Mouse (Mus musculus): Measurements from ENCODE around the gene Ube2cbp. TPM values are rescaled to one million over a fixed set of nuclear protein-coding genes. Genes with fewer than 3 reads are reported as not detected.

Ube2cbp gene
- total and polyA plus RNA-seq, 3 experiments: 3.3 to 6.4 (median 5.5) TPM

DNA sequence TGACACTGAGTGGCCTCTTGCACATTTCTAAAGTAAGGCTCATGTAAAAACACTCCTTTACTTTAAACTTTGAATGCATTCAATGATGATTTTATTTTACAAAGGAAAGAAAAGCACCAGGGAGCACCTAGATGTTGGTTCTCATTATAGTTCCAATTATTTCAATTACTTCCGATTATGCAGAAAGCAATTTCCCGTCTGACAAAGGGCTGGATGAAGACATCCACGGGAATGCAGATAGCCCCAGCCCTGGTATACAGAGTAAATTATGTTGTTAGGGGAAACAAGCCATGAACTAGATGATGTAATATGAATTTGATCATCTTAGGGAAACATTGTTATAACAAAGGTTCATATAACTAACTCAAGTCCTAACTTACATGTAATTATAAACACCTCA is 113.3 kb downstream of the Ube2cbp start:
- no peaks in the 10 kb centered on the region for H3K36me3 ChIP-seq (replicated peaks in 1 of 2; ENCODE audit: control insufficient read depth in 1 of 2, insufficient read depth in 1 of 2, low read length in 1 of 2)
- TF ChIP-seq USF2 (conservative IDR thresholded peaks at IDR 0.05; ENCODE audit: low read depth, low read length) (no peak), RCOR1 (conservative IDR thresholded peaks at IDR 0.05; ENCODE audit: low read depth, low read length) (no peak), MAZ (IDR thresholded peaks at IDR 0.05; ENCODE audit: low read depth, low read length) (no peak)
- no peak for DNase-seq (ENCODE audit: extremely low read depth)
- in situ Hi-C loops (cut with MboI; ENCODE audit: low pct_ligation_motif_present, low pct_unique_long_range_greater_than_20kb, low sequenced_read_pairs) (no loop called here), dilution Hi-C loops (cut with MboI; ENCODE audit: extremely low pct_ligation_motif_present, extremely low pct_unique_long_range_greater_than_20kb, low sequenced_read_pairs) (no loop called here)
- H3K4me1 ChIP-seq (ENCODE audit: control insufficient read depth in 1 of 2, insufficient read depth in 2 of 2): no peaks in the 10 kb centered on the region
- no peaks in the 10 kb centered on the region for H3K9me3 ChIP-seq (replicated peaks; ENCODE audit: low read length)
- no peak overlapping the region for H3K4me3 ChIP-seq (replicated peaks in 1 of 3; ENCODE audit: low read depth in 2 of 3, low read length in 2 of 3, poor library complexity in 1 of 3)
- H3K79me2 ChIP-seq (replicated peaks; ENCODE audit: control insufficient read depth, extremely low read depth, insufficient read depth, poor library complexity, severe bottlenecking): no peaks in the 10 kb centered on the region
- H3K9ac ChIP-seq (ENCODE audit: insufficient read depth, low read depth): no peak overlapping the region
- H3K27ac ChIP-seq (ENCODE audit: insufficient read depth, low read depth): no peak overlapping the region
- no peaks in the 10 kb centered on the region for H3K27me3 ChIP-seq (replicated peaks)
- H3K4me2 ChIP-seq (ENCODE audit: insufficient read depth, low read depth, poor library complexity, severe bottlenecking): no peak overlapping the region

DNA sequence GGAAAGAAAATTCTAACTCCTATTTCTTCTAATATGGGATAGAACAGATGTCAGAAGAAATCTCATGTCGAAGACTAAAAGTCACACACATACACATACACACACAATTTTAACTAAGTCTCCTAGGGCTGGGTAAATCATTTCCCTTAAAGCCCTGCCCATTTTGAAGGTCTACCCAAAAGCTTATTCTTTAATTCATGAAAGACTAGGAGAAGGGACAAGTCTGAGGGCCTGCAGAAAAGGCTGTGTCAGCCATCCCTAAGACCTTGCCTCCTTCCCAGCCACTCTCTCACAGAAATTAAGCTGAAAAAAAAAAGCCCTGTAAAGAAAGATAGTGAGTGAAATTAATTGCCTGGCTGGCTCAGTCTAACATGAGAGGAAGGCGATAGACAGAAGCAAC is 128.0 kb downstream of the Ube2cbp start:
- in situ Hi-C loops (cut with MboI; ENCODE audit: low pct_ligation_motif_present, low pct_unique_long_range_greater_than_20kb, low sequenced_read_pairs): no loop called here
- TF ChIP-seq TCF12 (IDR thresholded peaks at IDR 0.05; ENCODE audit: low read depth, low read length): no peak
- no peak for TF ChIP-seq ZC3H11A (IDR thresholded peaks at IDR 0.05; ENCODE audit: low read depth, low read length)
- no peak for TF ChIP-seq POLR2AphosphoS2 (IDR thresholded peaks at IDR 0.05; ENCODE audit: low read depth, low read length)
- no peak for TF ChIP-seq MEF2A (IDR thresholded peaks at IDR 0.05; ENCODE audit: borderline replicate concordance, low read depth, low read length)
- TF ChIP-seq TBP (conservative IDR thresholded peaks at IDR 0.05; ENCODE audit: low read depth, low read length): no peak
- no peak for TF ChIP-seq BHLHE40 (IDR thresholded peaks at IDR 0.05; ENCODE audit: low read depth, low read length)
- no peak for TF ChIP-seq CTCF (conservative IDR thresholded peaks at IDR 0.05 in 1 of 2, IDR thresholded peaks at IDR 0.05 in 1 of 2; ENCODE audit: low read depth in 2 of 2, low read length in 2 of 2)
- dilution Hi-C loops (cut with MboI; ENCODE audit: extremely low pct_ligation_motif_present, extremely low pct_unique_long_range_greater_than_20kb, low sequenced_read_pairs): no loop called here

DNA sequence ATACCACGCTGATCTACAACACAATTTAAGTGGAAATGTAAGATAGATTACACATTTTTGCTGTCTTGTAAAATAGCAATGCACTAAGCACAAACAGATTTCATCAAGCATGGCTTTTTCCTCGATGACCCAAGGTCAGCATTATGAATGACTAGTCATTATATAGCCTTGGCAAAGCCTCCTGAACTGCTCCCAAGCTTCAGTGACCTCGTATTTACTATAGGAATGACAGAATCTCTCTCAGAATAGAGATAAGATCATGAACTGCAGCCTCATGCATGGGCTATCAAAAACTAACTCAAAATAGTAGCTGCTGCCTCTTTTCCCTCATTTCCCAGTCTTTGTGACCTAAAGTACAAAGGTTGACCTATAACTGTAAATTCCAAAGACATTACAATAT is 128.4 kb downstream of the Ube2cbp start:
- no peak for DNase-seq (ENCODE audit: extremely low read depth)
- TF ChIP-seq PAX5 (IDR thresholded peaks at IDR 0.05; ENCODE audit: low read length): no peak
- no peak for TF ChIP-seq CHD2 (IDR thresholded peaks at IDR 0.05; ENCODE audit: low read length)
- no peak for TF ChIP-seq MXI1 (IDR thresholded peaks at IDR 0.05; ENCODE audit: low read depth, low read length)
- no peak for TF ChIP-seq TBP (conservative IDR thresholded peaks at IDR 0.05; ENCODE audit: low read depth, low read length)
- TF ChIP-seq EP300 (IDR thresholded peaks at IDR 0.05; ENCODE audit: low read length): no peak
- no peak for TF ChIP-seq KAT2A (IDR thresholded peaks at IDR 0.05; ENCODE audit: insufficient replicate concordance, low read length)
- no peak for TF ChIP-seq TCF12 (IDR thresholded peaks at IDR 0.05; ENCODE audit: low read depth, low read length)
- TF ChIP-seq CTCF (conservative IDR thresholded peaks at IDR 0.05 in 1 of 2, IDR thresholded peaks at IDR 0.05 in 1 of 2; ENCODE audit: low read depth in 2 of 2, low read length in 2 of 2): no peak
- no peak for TF ChIP-seq MEF2A (IDR thresholded peaks at IDR 0.05; ENCODE audit: borderline replicate concordance, low read depth, low read length)
- TF ChIP-seq BHLHE40 (IDR thresholded peaks at IDR 0.05; ENCODE audit: low read depth, low read length): no peak
- TF ChIP-seq CHD1 (IDR thresholded peaks at IDR 0.05; ENCODE audit: low read depth, low read length): no peak

More for the DNA sequence above, 128.0 kb downstream of the Ube2cbp start:
- no peak overlapping the region for H3K27ac ChIP-seq (ENCODE audit: insufficient read depth, low read depth)
- H3K79me2 ChIP-seq (replicated peaks; ENCODE audit: control insufficient read depth, extremely low read depth, insufficient read depth, poor library complexity, severe bottlenecking): no peaks in the 10 kb centered on the region
- H3K4me1 ChIP-seq (ENCODE audit: control insufficient read depth in 1 of 2, insufficient read depth in 2 of 2): peaks cover 0 to 17% of the 10 kb centered on the region in 2 experiments; a peak in 2 of 4 replicates
- H3K9ac ChIP-seq (ENCODE audit: insufficient read depth, low read depth): no peak overlapping the region
- no peak for DNase-seq (ENCODE audit: extremely low read depth)
- peaks cover 3% of the 10 kb centered on the region for H3K9me3 ChIP-seq (replicated peaks; ENCODE audit: low read length)
- no peaks in the 10 kb centered on the region for H3K36me3 ChIP-seq (replicated peaks in 1 of 2; ENCODE audit: control insufficient read depth in 1 of 2, insufficient read depth in 1 of 2, low read length in 1 of 2)
- H3K27me3 ChIP-seq (replicated peaks): no peaks in the 10 kb centered on the region
- H3K4me2 ChIP-seq (ENCODE audit: insufficient read depth, low read depth, poor library complexity, severe bottlenecking): no peak overlapping the region
- H3K4me3 ChIP-seq (replicated peaks in 1 of 3; ENCODE audit: low read depth in 2 of 3, low read length in 2 of 3, poor library complexity in 1 of 3): no peak overlapping the region

More for the DNA sequence above, 128.4 kb downstream of the Ube2cbp start:
- H3K9me3 ChIP-seq (replicated peaks; ENCODE audit: low read length): peaks cover 3% of the 10 kb centered on the region
- H3K4me3 ChIP-seq (replicated peaks in 1 of 3; ENCODE audit: low read depth in 2 of 3, low read length in 2 of 3, poor library complexity in 1 of 3): no peak overlapping the region
- no peaks in the 10 kb centered on the region for H3K27me3 ChIP-seq (replicated peaks)
- in situ Hi-C loops (cut with MboI; ENCODE audit: low pct_ligation_motif_present, low pct_unique_long_range_greater_than_20kb, low sequenced_read_pairs) (no loop called here), dilution Hi-C loops (cut with MboI; ENCODE audit: extremely low pct_ligation_motif_present, extremely low pct_unique_long_range_greater_than_20kb, low sequenced_read_pairs) (no loop called here)
- H3K4me2 ChIP-seq (ENCODE audit: insufficient read depth, low read depth, poor library complexity, severe bottlenecking): no peak overlapping the region
- peaks cover 0 to 17% of the 10 kb centered on the region in 2 experiments; a peak in 2 of 4 replicates for H3K4me1 ChIP-seq (ENCODE audit: control insufficient read depth in 1 of 2, insufficient read depth in 2 of 2)
- no peak overlapping the region for H3K9ac ChIP-seq (ENCODE audit: insufficient read depth, low read depth)
- no peaks in the 10 kb centered on the region for H3K36me3 ChIP-seq (replicated peaks in 1 of 2; ENCODE audit: control insufficient read depth in 1 of 2, insufficient read depth in 1 of 2, low read length in 1 of 2)
- H3K27ac ChIP-seq (ENCODE audit: insufficient read depth, low read depth): no peak overlapping the region
- H3K79me2 ChIP-seq (replicated peaks; ENCODE audit: control insufficient read depth, extremely low read depth, insufficient read depth, poor library complexity, severe bottlenecking): no peaks in the 10 kb centered on the region

Measured in CH12.LX (cell line).